Mouse (Mus musculus): ENCODE data around the gene Diaph3.

The Diaph3 gene

GRCm38 (mm10) chr14:86741855-86742531, 399.0 kb downstream of the Diaph3 start:
- DNase-seq (ENCODE audit: low read depth, low spot score): no peak

- no peak for DNase-seq (ENCODE audit: low read depth, low spot score)
Observed at GRCm38 (mm10) chr14:86738916-86739315, 402.1 kb downstream of the Diaph3 start.

GRCm38 (mm10) chr14:86736646-86737045, 404.4 kb downstream of the Diaph3 start:
- peak; percentile 70 for DNase-seq (ENCODE audit: low read depth, low spot score)

GRCm38 (mm10) chr14:86731300-86731699, 409.7 kb downstream of the Diaph3 start:
- DNase-seq (ENCODE audit: low read depth, low spot score): no peak

GRCm38 (mm10) chr14:86729617-86730098, 411.4 kb downstream of the Diaph3 start:
- DNase-seq (ENCODE audit: low read depth, low spot score): no peak

GRCm38 (mm10) chr14:86727538-86728045, 413.4 kb downstream of the Diaph3 start:
- no peak for DNase-seq (ENCODE audit: low read depth, low spot score)

GRCm38 (mm10) chr14:86721768-86722167, 419.3 kb downstream of the Diaph3 start:
- DNase-seq (ENCODE audit: low read depth, low spot score): no peak

- no peak for DNase-seq (ENCODE audit: low read depth, low spot score)
Observed at GRCm38 (mm10) chr14:86721082-86721481, 420.0 kb downstream of the Diaph3 start.

- DNase-seq (ENCODE audit: low read depth, low spot score): peak; percentile 41
Observed at GRCm38 (mm10) chr14:86720408-86720807, 420.6 kb downstream of the Diaph3 start.

GRCm38 (mm10) chr14:86714088-86714690, 426.8 kb downstream of the Diaph3 start:
- peak; percentile 30 for DNase-seq (ENCODE audit: low read depth, low spot score)

- DNase-seq (ENCODE audit: low read depth, low spot score): no peak
Observed at GRCm38 (mm10) chr14:86704080-86704479, 437.0 kb downstream of the Diaph3 start.

- DNase-seq (ENCODE audit: low read depth, low spot score): no peak
Observed at GRCm38 (mm10) chr14:86701145-86701544, 439.9 kb downstream of the Diaph3 start.

GRCm38 (mm10) chr14:86697887-86698286, 443.1 kb downstream of the Diaph3 start:
- DNase-seq (ENCODE audit: low read depth, low spot score): no peak

GRCm38 (mm10) chr14:86692714-86693113, 448.3 kb downstream of the Diaph3 start:
- no peak for DNase-seq (ENCODE audit: low read depth, low spot score)

GRCm38 (mm10) chr14:86691298-86691697, 449.7 kb downstream of the Diaph3 start:
- no peak for DNase-seq (ENCODE audit: low read depth, low spot score)

- peak; percentile 11 for DNase-seq (ENCODE audit: low read depth, low spot score)
Observed at GRCm38 (mm10) chr14:86684585-86685503, 456.2 kb downstream of the Diaph3 start.

GRCm38 (mm10) chr14:86681951-86682350, 459.1 kb downstream of the Diaph3 start:
- DNase-seq (ENCODE audit: low read depth, low spot score): peak; percentile 68

- no peak for DNase-seq (ENCODE audit: low read depth, low spot score)
Observed at GRCm38 (mm10) chr14:86678992-86679391, 462.0 kb downstream of the Diaph3 start.

- peak; percentile 27 for DNase-seq (ENCODE audit: low read depth, low spot score)
Observed at GRCm38 (mm10) chr14:86678179-86678780, 462.8 kb downstream of the Diaph3 start.

- DNase-seq (ENCODE audit: low read depth, low spot score): no peak
Observed at GRCm38 (mm10) chr14:86677015-86677414, 464.0 kb downstream of the Diaph3 start.

- DNase-seq (ENCODE audit: low read depth, low spot score): no peak
Observed at GRCm38 (mm10) chr14:86675314-86675713, 465.7 kb downstream of the Diaph3 start.
